8 mouse cellular contexts compared by ENCODE assay signal in the genomic region with DNA sequence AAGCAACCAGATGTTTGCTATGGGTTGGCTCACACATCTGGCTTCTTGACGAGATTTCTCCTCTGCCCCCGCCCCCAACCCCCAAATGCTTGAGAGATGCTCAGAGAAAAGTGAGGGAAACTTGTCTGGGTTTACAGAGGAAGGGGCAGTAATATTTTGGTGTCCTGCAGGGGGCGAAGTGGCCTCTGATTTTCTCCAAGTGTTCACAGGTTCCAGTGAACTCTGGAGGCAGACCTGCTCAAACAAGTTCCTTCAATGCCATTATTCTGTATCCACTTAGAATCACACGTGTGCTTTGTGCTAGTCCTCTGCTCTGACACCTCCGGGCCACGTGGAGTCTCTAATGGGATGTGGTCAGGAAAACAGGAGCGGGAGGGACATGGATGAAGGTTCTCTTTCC. TPM values are rescaled to one million over a fixed set of nuclear protein-coding genes. Genes with fewer than 3 reads are reported as not detected.
DNase-seq lines count a peak whose midpoint lies in the region; ATAC-seq lines count a peak whose summit lies in the region.

No protein-coding gene starts in this region.

- no peak overlapping the region for H3K4me2 ChIP-seq in hindbrain, embryonic 14.5 days (replicated peaks)
- no peak overlapping the region for H3K4me2 ChIP-seq in hindbrain, embryonic 12.5 days (replicated peaks)

- no peaks in the 10 kb centered on the region for H3K36me3 ChIP-seq in hindbrain, embryonic 14.5 days (replicated peaks; ENCODE audit: control insufficient read depth, insufficient read depth)
- no peaks in the 10 kb centered on the region for H3K36me3 ChIP-seq in hindbrain, embryonic 12.5 days

- DNase-seq in hindbrain, embryonic 14.5 days (ENCODE audit: low spot score): peak; percentile 60
- DNase-seq in B cell, adult 2 months: peak; percentile 71 to 73
- peak; percentile 75 for DNase-seq in adrenal gland, postnatal 14 days
- peak; percentile 64 for DNase-seq in gastrocnemius, adult 18-20 months (ENCODE audit: low spot score)
- peak; percentile 84 to 86 for DNase-seq in kidney, postnatal 4 days

- H3K9ac ChIP-seq in hindbrain, embryonic 14.5 days: no peak overlapping the region
- no peak overlapping the region for H3K9ac ChIP-seq in hindbrain, embryonic 12.5 days

- 31% methylated on average over 7 of the region's 7 CpGs for WGBS in hindbrain, embryonic 14.5 days
- 32% methylated on average over 7 of the region's 7 CpGs for WGBS in hindbrain, embryonic 12.5 days

- peaks cover 41% of the 10 kb centered on the region for H3K27me3 ChIP-seq in hindbrain, embryonic 14.5 days (ENCODE audit: control insufficient read depth, insufficient read depth, low read length)
- peaks cover 47% of the 10 kb centered on the region for H3K27me3 ChIP-seq in hindbrain, embryonic 12.5 days

- no peak overlapping the region for H3K4me3 ChIP-seq in hindbrain, embryonic 14.5 days (replicated peaks; ENCODE audit: low read length)
- H3K4me3 ChIP-seq in hindbrain, embryonic 12.5 days: no peak overlapping the region

- no peak for ATAC-seq in hindbrain, embryonic 14.5 days (ENCODE audit: low FRiP score)
- ATAC-seq in hindbrain, embryonic 12.5 days (ENCODE audit: low FRiP score): no peak
- ATAC-seq in neutrophil, adult 5-6 weeks (ENCODE audit: extremely low read depth, insufficient number of reproducible peaks, low FRiP score, poor library complexity, severe bottlenecking): 0 out of 2 replicates have a peak, but pooled peaks have one; percentile 37
- no peak for ATAC-seq in megakaryocyte, adult 5-6 weeks (ENCODE audit: poor library complexity, severe bottlenecking)

- peaks cover 18% of the 10 kb centered on the region for H3K4me1 ChIP-seq in hindbrain, embryonic 14.5 days (replicated peaks; ENCODE audit: control insufficient read depth, insufficient read depth, low read length)
- H3K4me1 ChIP-seq in hindbrain, embryonic 12.5 days: peaks cover 24% of the 10 kb centered on the region

- no peak overlapping the region for H3K27ac ChIP-seq in hindbrain, embryonic 14.5 days
- no peak overlapping the region for H3K27ac ChIP-seq in hindbrain, embryonic 12.5 days

- no peaks in the 10 kb centered on the region for H3K9me3 ChIP-seq in hindbrain, embryonic 14.5 days (ENCODE audit: control insufficient read depth, low read length)
- H3K9me3 ChIP-seq in hindbrain, embryonic 12.5 days (replicated peaks): peaks cover 6% of the 10 kb centered on the region; the same call in 1 of the 2 replicates

RNA-seq across cellular contexts. Expression of gene Bmp6, which starts 2.3 kb away (rescaled TPM):
- 7.4 and 8.9 TPM in 2 replicates for polyA plus RNA-seq in hindbrain, embryonic 14.5 days (2014; fragmentation: Nextera tagmentation; extraction: Ambion mirVana)
- 4.6 and 5.0 TPM in 2 replicates for polyA plus RNA-seq in hindbrain, embryonic 12.5 days (2016; fragmentation: Nextera tagmentation; extraction: Ambion mirVana)
- 9.6 and 12.5 TPM in 2 replicates for total RNA-seq in adrenal gland, postnatal 14 days (2021)
- total RNA-seq in gastrocnemius, adult 18-20 months (2021): 10 to 100 TPM in 1 of 2 experiments, 1 to 10 TPM in 1; 8.6 to 10.5 TPM
- total RNA-seq in neutrophil, adult 5-6 weeks (2017): not detected in 2 replicates
- 0.39 TPM in 1 of 2 replicates, not detected in the other for total RNA-seq in megakaryocyte, adult 5-6 weeks (2015)
- 0.08 TPM in 1 of 2 replicates, not detected in the other for total RNA-seq in megakaryocyte, adult 5-6 weeks (2017)
